Mouse (Mus musculus) stomach, postnatal 0 days (tissue): Measurements from ENCODE around the gene Mllt6.

ENCODE experiments used
- CTCF ChIP-seq: IDR thresholded peaks from 2 replicates; pipeline ENCODE4 v1.5.1; 2016; ENCODE audit warnings: antibody characterized with exemption, low read depth, mild to moderate bottlenecking, moderate library complexity
- EP300 ChIP-seq: optimal IDR thresholded peaks from 2 replicates; pipeline ENCODE3; 2016; ENCODE audit warnings: antibody characterized with exemption

- TF ChIP-seq CTCF (no peak), EP300 (no peak)
Observed at GRCm38 (mm10) chr11:97723709-97724108, 60.5 kb downstream of the Mllt6 start.
